ENCODE assay signal across 14 mouse cellular contexts in genomic region chr16:51352151-51352550, GRCm38 (mm10).
A peak's percentile ranks its signal among the peaks of the same experiment; 100 is the strongest.
DNase-seq lines count a peak whose midpoint lies in the region; ATAC-seq and TF ChIP-seq lines count a peak whose summit lies in the region.
"Had no signal": no experiment of that assay in that cellular context is flagged by ENCODE, and none has a peak within 500 bp of the region (broad histone marks: within the 10 kb centered on the region; RNA-seq: fewer than 3 reads in every experiment).

No protein-coding gene starts in this region.

- no peak for TF ChIP-seq EP300 in liver, postnatal 0 days (IDR thresholded peaks at IDR 0.05; ENCODE audit: low read depth)

- H3K4me2 ChIP-seq in embryonic facial prominence, embryonic 13.5 days = no peak overlapping the region
- no peak overlapping the region for H3K4me2 ChIP-seq in lung, embryonic 15.5 days
- no peak overlapping the region for H3K4me2 ChIP-seq in liver, postnatal 0 days (ENCODE audit: low read depth, low read length)

- no peak overlapping the region for H3K9ac ChIP-seq in embryonic facial prominence, embryonic 13.5 days
- H3K9ac ChIP-seq in lung, embryonic 15.5 days = no peak overlapping the region
- no peak overlapping the region for H3K9ac ChIP-seq in liver, postnatal 0 days (replicated peaks)

- ATAC-seq in embryonic facial prominence, embryonic 13.5 days (ENCODE audit: insufficient number of reproducible peaks, insufficient read depth, low FRiP score, low TSS enrichment, low read depth) = peak; percentile 69; the same call in 1 of the 2 replicates
- ATAC-seq in lung, embryonic 15.5 days (ENCODE audit: borderline replicate concordance, extremely low read depth, low FRiP score, low TSS enrichment) = peak; percentile 94; the same call in 1 of the 2 replicates
- ATAC-seq in liver, postnatal 0 days = no peak

- H3K27ac ChIP-seq in embryonic facial prominence, embryonic 13.5 days = no peak overlapping the region
- no peak overlapping the region for H3K27ac ChIP-seq in embryonic facial prominence, embryonic 10.5 days (replicated peaks)
- no peak overlapping the region for H3K27ac ChIP-seq in lung, embryonic 15.5 days
- H3K27ac ChIP-seq in liver, postnatal 0 days (ENCODE audit: low read depth) = no peak overlapping the region
- H3K27ac ChIP-seq: heart, adult 2 months; stomach, postnatal 0 days had no signal

- no peak for TF ChIP-seq CTCF in liver, postnatal 0 days (IDR thresholded peaks at IDR 0.05; ENCODE audit: low read depth)

- no peak overlapping the region for H3K4me3 ChIP-seq in embryonic facial prominence, embryonic 13.5 days
- no peak overlapping the region for H3K4me3 ChIP-seq in embryonic facial prominence, embryonic 10.5 days
- H3K4me3 ChIP-seq in lung, embryonic 15.5 days = no peak overlapping the region
- no peak overlapping the region for H3K4me3 ChIP-seq in liver, postnatal 0 days (ENCODE audit: low read depth, low read length)
- H3K4me3 ChIP-seq: erythroblast, embryonic 14.5 days; heart, adult 2 months had no signal

- WGBS in embryonic facial prominence, embryonic 13.5 days = 35% methylated on average over 4 of the region's 4 CpGs
- WGBS in embryonic facial prominence, embryonic 10.5 days = 68% methylated on average over 4 of the region's 4 CpGs
- 30% methylated on average over 4 of the region's 4 CpGs for WGBS in lung, embryonic 15.5 days
- 35% methylated on average over 4 of the region's 4 CpGs for WGBS in liver, postnatal 0 days (ENCODE audit: insufficient replicate concordance)

- no peaks in the 10 kb centered on the region for H3K36me3 ChIP-seq in embryonic facial prominence, embryonic 13.5 days
- H3K36me3 ChIP-seq in embryonic facial prominence, embryonic 10.5 days (replicated peaks) = no peaks in the 10 kb centered on the region
- H3K36me3 ChIP-seq in lung, embryonic 15.5 days = no peaks in the 10 kb centered on the region
- H3K36me3 ChIP-seq in liver, postnatal 0 days (replicated peaks; ENCODE audit: insufficient read depth, low read length) = no peaks in the 10 kb centered on the region

- DNase-seq in embryonic facial prominence, embryonic 10.5 days (ENCODE audit: low spot score) = no peak
- no peak for DNase-seq in lung, adult 18-20 months
- peak; percentile 8 for DNase-seq in forelimb bud, embryonic 11.5 days (ENCODE audit: low read depth, low spot score)
- peak; percentile 1 for DNase-seq in lung, postnatal 25 days (ENCODE audit: low spot score)
- no peak for DNase-seq in frontal cortex, postnatal 10 days (ENCODE audit: low spot score in 2 of 2)
- DNase-seq in liver, postnatal 0 days = no peak
- DNase-seq: adrenal gland, postnatal 14 days; heart, adult 2 months; kidney, adult 11 months; liver had no signal

- H3K9me3 ChIP-seq in embryonic facial prominence, embryonic 13.5 days = no peaks in the 10 kb centered on the region
- no peaks in the 10 kb centered on the region for H3K9me3 ChIP-seq in embryonic facial prominence, embryonic 10.5 days
- no peaks in the 10 kb centered on the region for H3K9me3 ChIP-seq in lung, embryonic 15.5 days
- H3K9me3 ChIP-seq in liver, postnatal 0 days (ENCODE audit: low read length) = no peaks in the 10 kb centered on the region

- no peaks in the 10 kb centered on the region for H3K27me3 ChIP-seq in embryonic facial prominence, embryonic 13.5 days
- H3K27me3 ChIP-seq in embryonic facial prominence, embryonic 10.5 days (replicated peaks; ENCODE audit: low read depth, poor library complexity, severe bottlenecking) = no peaks in the 10 kb centered on the region
- no peaks in the 10 kb centered on the region for H3K27me3 ChIP-seq in lung, embryonic 15.5 days
- no peaks in the 10 kb centered on the region for H3K27me3 ChIP-seq in liver, postnatal 0 days (ENCODE audit: insufficient read depth, low read length)

- H3K4me1 ChIP-seq in embryonic facial prominence, embryonic 13.5 days = no peaks in the 10 kb centered on the region
- no peaks in the 10 kb centered on the region for H3K4me1 ChIP-seq in embryonic facial prominence, embryonic 10.5 days
- no peaks in the 10 kb centered on the region for H3K4me1 ChIP-seq in lung, embryonic 15.5 days
- no peaks in the 10 kb centered on the region for H3K4me1 ChIP-seq in liver, postnatal 0 days (ENCODE audit: insufficient read depth)

Comparison
In these comparisons a context has a peak if more than half of its experiments do, and no peak if none do; other contexts are left out.
1. DNase-seq: peak in forelimb bud, embryonic 11.5 days (single experiment) and lung, postnatal 25 days (single experiment); none in embryonic facial prominence, embryonic 10.5 days (single experiment), lung, adult 18-20 months (0 of 2), frontal cortex, postnatal 10 days (0 of 2) and liver, postnatal 0 days (single experiment).